Mouse (Mus musculus) left cerebral cortex, adult 11 months (tissue): ENCODE results near the gene Alkal2.

ENCODE experiments used
- DNase-seq: peaks from one replicate; pipeline ENCODE4 v3.0.0; 2022; ENCODE audit warnings: low spot score

Gene Alkal2

DNA sequence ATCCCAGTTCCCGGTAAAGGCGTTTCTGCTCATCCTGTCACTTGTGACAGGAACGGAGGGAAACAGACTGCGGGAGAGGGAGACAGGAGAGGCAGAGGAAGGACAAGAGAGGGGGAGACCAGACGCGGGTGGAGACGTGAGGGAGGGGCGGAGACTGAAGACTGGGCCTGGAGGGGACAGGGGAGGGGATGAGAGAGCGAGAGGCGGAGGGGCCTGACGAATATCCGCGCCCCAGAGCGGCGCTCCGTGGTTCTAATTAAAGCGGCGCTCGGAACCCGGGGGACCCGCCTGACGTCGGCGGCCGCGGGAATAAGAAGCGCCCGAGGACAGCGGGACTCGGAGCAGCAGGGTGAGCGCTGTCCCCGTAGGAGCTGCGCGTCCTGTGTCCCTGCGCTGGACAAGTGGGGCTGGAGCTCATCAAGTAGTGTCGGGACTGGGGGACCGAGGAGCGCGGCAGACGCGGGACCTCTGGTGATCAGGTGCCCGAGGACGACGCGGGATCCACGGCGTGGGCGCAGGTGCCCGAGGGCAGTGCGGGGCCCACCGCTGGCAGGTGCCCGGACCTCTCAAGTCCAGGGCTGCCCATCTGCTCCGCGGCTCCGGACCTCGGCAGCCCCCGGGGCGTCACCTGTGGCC is at the start of gene Alkal2:
Alkal2 (plus strand) TSS at position 337 of the 636 bp plus-strand sequence.
- DNase-seq, result no peak

DNA sequence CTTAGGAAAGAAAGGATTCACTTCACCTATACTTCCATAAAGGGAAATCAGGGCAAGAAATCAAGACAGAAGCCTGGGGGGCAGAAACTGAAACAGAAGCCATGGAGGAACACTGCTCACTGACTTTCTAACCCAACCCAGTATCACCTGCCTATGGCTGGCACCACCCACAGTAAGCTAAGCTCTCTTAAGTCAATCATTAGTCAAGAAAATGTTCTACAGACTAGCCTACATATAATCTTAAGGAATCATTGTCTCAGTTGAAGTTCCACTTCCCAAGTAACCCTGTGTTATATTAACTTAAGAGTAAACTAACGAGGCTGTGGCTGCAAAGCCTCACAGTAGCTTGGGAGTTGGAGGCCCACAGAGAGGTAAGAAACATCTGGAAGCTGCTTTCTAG is 35.6 kb upstream of the Alkal2 start:
- DNase-seq, result no peak

DNA sequence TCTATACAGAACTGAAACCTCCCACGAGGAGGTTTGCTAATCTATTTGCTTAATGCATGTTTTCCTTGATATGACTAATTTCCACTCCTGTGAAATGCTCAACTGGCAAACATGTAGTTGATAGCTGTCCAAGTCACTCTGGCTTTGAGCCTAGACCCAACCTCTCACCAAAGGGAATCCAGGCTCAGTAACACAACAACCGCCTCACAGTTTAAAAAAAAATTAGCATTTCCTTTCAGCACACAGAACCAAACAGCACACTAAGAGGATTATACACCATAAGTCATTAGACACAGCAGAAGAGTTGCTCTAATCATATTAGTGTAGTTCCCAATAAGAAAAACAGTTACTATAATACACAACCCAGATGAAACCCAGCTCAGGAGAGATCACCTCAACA is 33.2 kb upstream of the Alkal2 start:
- no peak for DNase-seq

DNA sequence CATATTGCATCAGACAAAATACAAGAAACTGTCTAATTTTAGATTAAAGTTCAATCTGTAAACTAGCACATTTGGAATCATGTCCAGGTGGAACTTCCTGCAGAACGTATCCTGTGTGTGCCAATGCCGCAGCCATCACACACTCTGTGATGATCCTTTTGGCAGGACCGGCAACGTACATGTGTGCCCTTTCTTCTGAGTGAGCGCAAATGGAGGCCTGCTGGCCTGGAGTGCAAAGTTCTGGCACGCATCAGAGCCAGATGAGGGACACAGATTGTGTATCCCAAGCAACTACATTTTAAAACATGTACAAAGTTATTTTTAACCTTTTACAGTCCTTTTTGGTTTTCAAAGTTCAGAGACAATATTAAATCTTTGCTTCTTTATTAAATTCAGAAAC is 32.3 kb upstream of the Alkal2 start:
- DNase-seq, result no peak

DNA sequence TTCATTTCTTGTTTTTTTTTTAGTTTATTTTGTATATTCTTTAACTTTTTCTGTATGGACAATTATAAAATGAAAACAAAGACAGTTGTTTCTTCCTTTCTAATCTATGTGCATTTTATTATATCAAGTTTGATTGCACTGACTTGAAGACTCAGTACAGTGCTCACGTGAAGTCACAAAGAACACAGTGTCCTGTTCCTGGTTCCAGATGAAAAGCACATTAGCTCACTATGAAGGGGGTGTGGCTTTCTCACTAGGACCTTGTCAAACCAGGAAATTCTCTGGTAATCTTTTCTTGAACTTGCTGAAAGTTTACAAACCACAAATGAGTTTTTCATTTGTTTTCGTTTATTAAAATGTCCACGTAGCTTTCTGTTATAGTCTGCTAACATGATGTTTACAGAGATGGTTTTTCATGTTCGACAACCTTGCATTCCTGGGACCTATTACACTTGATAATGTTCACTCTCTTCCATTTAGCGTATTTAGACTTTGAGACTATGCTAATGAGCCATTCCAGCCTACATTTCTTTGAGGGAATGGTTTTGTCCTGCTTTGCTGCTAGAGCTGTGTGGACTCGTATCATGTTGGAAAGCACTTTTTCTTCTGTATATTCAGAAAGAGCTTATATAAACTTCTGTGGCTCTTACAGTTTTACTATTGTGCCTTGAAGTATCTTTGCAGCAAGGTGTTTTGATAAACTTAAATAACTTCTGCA is 28.5 kb upstream of the Alkal2 start:
- no peak for DNase-seq

DNA sequence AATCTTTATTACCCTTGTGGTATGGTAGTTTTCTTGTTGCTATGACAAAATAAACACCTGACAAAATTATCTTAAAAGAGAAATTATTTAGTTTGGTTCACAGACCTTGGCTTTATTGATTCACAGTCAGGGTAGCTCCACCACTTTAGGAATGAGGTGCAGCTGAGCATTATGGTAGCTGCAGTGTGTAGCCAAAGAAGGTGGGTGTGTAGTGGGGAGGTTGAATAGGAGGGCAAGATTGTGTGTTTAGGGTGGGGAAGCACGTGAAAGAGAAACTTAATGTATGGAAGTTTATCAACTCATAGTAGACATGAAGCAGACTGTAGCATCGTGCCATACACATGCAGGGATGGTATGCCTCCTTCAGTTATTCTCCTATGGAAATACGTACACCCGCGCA is 27.9 kb upstream of the Alkal2 start:
- no peak for DNase-seq

DNA sequence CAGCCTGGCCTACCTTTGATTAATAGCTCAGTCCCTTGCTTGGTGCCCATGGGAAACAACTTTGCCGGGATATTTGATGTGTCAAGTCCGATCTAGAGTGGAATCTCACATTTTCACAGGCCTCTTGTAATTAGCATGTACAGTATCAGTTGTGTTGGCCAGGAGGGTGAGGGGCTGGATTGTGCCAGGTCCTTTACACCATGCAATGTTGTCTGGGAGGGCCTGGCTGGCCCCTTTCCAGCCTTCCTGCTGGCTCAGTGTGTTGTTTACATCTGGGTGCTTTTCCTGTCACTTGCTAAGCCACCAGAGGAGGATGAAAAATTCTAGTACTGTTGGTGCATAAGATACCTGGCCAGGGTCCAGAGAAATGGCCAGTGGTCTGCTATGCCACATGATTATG is 19.8 kb upstream of the Alkal2 start:
- DNase-seq, result no peak

DNA sequence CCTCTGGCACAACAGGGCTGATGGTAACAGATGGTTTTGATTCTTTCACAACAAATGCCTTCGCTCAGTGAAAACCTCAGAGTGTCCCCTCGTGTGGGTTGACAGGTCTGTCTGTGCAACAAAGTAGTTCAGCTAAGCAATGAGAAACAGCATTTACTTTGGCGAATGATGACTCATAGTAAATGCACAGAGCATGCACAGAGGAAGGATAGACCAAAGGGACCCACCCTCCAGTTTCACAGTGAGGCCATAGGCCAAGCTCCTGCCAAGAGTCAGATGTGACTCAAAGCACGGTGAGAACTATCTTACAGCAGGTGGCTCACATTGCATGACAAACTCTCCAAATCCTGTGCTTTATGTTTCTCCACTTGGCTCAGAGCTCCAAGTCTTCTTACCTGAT is 18.3 kb upstream of the Alkal2 start:
- DNase-seq, result no peak

DNA sequence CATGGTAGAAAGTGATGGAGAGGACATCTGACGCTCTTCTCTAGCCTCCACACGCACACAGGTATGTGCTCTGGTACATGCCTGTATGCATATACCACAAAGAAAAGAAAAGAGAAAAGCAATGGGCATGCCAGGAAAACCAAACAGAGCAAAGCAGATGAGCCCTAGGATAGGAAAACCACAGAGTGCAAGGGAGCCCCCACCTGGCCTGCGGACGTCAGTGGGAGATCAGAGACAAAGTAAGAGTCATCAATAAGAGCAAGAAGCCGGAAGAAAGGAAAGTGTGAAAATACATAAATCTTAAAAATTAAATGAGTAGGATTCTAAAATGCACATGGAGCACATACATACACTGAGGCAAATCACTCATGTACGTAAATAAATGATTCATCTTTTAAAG is 4.7 kb upstream of the Alkal2 start:
- DNase-seq, result no peak

DNA sequence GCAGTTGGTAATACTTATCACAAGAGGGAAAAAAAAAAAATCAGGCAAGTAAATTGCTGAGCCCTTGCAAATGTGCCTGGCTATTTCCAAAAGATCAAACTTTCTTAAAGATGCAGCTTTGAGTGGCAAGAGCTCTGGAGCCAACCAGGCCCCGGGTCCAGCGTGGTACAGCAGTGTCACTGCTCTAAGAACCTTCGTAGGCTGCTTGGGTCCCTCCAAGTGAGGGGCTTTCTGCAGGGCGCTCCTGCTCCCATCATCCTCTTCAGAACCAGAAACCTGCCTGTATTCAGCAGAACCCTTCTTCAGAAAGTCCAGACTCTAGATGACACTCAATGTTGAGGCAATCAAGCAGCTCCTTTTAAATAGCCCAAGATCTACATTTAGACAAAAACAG is 533 bp upstream of the Alkal2 start:
- DNase-seq, result no peak

DNA sequence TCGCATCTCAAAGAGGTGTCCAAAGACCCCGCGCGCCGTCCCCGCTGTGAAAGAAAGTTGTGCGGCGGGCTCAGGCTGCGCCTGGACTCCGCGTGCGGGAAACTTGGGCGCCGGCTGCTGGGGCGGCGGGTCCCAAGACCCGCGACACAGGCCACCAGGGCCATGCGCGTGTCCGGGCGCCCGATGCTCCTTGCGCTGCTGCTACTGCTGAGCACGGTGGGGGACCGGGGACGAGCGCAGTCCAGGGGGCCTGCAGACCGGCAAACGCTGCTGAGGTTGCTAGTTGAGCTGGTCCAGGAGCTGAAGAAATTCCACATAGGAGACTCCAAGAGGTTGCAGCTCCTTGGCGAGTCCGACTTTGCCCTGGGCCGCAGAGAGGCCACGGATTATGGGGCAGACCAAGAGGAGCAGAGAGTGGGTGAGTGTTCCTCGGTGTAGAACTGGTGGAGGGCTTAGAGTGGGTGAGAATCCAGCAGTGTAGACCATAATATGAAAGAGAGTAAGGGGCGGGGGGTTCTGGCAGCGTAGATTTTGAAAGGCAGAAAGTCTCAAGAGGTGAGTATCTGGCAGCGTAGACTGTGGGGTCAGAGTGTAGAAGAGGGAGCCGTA is 604 bp downstream of the Alkal2 start:
- DNase-seq, result no peak

DNA sequence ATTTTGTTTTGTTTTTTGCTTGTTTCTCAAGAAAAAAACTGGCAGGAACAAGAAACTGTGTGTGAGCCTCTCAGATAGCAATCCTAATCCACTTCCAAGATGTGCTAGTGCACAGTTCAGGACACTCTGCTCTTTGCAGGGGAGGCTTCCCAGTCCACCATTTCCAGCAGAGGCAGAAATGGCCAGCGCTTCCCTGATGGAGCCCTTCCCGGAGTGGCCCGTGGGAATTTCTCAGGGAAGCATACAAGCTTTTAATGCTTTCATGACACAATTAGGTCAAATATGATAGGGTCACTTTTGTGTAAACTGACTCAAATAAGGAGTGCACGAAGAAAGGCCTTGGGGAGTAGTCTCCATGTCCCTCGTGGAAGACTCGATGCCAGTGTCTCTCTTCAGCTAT is 1.8 kb downstream of the Alkal2 start:
- no peak for DNase-seq

DNA sequence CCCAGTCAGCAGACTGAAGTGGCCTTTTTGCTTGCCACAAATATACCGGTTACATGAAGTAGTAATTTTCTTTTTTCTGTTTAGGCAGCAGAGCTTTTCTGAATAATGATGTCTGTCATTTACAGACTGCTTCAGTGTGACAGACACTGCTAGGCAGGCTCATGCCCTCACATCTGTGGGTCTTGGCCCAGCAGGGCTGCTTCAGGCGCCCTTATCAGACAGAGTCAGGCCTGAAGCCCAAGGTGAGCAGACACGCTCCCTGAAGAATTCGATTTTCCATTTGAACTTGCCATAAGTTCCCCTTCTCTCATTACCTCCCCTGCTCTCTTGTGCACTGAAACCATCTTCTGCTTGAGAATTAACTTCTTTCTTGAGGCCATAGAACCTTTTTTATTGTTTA is 3.9 kb downstream of the Alkal2 start:
- no peak for DNase-seq

DNA sequence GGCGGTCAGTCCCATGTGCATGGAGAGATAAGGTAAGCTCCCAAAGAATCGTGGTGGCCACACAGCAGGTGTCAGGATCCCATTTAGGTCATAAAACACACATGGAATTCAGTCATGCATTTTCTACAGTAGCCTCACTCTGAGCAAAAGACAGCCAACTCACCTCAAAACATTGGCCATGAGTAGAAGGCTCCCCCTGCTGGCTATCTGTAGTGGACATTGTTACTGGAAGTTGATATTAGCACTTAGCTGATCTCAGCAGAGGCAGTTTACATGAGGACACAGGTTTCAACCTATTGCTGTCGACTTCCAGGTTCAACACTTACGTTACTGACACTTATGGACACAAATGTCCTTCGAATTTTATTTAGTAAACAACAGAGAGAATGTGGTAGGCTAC is 5.9 kb downstream of the Alkal2 start:
- DNase-seq, result peak; percentile 45

DNA sequence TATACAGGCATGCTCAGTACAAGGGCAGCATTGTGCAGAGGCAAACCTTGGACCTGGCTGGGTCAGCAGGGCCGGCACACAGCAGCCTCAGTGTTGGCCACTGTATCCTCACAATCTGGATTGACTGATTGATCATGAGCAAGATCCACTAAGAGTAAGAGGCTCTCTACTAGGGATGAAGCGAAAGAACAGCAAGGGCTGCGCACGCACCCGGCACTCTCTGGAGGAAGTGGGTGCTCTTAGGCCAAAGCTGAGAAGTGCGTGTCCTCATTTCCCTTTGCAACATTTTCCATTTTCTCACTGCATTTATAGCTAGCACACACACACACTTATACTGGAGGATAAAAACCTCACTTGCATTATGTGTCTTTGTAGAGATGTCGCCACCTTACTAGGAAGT is 7.3 kb downstream of the Alkal2 start:
- DNase-seq, result no peak

DNA sequence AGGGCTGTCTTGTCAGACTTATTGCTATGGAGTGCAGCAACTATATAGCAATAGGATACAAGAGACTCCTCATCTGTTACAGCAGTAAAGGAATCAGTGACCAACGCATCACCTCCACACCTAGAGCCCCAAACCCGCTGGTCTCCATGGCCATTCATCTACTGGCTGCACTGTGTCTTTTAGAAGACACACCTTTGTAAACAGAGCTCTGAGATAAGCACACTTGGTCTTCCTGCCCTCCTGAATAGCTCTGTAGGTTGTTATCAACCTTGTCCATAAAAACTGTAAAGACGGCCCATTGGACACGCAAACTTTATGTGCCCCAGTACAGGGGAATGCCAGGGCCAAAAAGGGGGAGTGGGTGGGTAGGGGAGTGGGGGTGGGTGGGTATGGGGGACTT is 12.9 kb downstream of the Alkal2 start:
- no peak for DNase-seq

DNA sequence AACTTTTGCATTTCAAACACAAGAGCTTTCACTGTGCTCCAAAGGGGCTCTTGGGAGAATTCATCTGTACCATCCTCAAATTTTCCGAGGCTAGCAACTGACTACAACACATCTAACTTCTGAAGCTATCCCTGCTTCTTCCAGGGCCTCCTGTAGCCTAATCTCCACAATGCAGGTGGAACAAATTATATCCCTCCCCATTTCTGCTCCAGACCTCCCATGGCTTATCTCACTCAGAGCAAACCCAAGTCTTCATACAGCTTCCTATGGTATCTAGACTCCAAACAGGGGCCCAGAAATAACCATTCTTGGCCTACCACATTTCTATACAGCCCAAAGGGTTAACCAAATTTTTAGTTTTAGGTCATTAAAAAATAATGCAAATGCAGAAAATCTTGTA is 24.5 kb downstream of the Alkal2 start:
- no peak for DNase-seq

DNA sequence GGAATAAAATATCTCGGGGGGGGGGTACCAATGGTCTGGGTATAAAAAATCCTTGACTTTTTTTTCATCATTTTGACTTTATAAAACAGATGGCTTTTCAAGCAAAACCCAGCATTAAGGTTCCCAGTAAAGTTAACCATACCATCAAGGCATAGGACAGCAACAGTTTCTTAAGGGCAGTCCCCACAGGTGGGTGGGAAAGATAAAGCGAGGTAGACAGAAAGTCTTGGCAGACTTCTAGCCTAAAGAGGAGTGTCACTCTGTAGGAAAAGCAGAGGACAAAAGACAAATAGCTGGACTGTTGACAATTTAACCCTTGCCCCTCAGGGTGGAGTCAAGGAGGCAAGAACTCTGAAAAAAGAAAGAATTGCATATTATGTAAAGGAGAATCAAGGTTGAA is 25.8 kb downstream of the Alkal2 start:
- DNase-seq, result no peak

DNA sequence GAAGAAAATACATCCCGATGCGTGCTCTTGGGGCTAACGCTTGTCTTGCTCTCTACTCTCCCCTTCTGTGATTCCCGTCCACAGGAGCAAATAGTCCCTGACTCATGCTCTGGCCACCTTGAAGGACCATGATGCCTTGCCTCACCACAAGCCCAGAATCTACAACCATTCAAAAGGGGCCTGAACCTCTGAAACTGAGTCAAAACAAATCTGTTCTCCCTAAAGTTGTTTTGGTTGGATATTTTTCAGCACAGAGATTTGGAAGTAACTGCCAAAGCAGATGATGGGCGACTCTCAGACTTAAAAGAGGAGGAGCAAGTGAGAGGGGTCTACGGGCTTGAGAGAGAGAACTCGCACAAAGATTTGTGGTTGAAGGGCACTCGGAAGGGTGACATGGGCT is 26.7 kb downstream of the Alkal2 start:
- DNase-seq, result no peak

DNA sequence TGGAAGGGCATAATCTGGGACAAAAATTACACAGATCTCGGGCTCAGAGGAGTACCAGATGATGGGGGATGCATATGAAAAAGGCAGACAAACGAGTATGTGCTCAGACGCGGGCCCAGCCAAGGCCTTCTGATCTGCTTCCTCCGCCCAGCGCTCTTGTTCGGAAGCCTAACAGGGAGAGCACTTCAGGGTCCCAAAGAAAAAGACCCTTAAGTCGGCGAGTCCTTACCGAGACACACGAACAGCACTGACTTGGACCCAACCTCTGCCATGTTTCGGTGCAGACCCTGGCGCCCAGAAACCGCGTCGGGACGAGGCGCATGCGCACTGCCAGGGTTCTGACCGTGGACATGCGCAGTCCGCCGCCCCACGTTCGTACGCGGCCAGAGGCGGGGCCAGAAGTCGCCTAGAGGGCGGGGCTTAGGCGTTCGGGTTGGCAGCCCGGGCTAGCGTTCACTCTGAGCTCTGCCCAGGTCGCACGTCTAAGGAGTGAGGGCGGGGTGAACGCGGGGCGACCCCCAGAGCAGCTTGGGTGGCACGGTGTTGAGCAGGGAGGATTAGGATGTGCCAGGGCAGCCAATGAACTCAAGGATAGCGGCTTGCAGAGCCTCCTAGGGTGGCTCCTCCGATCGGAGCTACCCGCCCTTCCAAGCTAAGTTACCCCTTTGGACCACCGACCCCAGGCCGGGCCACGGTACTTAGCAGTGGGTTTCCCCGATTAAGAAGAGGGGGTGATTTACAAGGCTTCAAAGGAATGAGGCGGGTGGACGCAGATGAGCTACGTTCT is 27.3 kb downstream of the Alkal2 start, which contains the start of the genes Acp1 and Sh3yl1:
Acp1 (minus strand) TSS at position 329 of the 787 bp plus-strand sequence.
Sh3yl1 (plus strand) TSS at position 408 of the 787 bp plus-strand sequence.
- DNase-seq, result peak; percentile 90

DNA sequence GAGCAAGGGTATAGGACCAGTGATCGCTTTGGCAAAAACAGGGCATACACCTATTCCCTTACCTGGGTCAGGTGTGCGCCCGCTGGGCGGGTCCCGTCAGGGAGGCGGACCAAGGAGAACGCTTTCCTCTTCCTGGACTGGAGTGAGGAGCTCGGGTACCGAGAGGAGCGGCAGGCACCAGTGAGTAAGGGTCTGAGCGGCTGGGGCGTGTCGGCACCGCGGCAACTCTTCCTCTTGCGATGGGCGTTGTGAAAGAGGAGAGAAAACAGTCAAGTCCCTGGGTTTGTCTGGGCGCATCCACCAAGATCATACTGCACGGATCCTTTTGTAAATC is 27.9 kb downstream of the Alkal2 start:
- peak; percentile 25 for DNase-seq

DNA sequence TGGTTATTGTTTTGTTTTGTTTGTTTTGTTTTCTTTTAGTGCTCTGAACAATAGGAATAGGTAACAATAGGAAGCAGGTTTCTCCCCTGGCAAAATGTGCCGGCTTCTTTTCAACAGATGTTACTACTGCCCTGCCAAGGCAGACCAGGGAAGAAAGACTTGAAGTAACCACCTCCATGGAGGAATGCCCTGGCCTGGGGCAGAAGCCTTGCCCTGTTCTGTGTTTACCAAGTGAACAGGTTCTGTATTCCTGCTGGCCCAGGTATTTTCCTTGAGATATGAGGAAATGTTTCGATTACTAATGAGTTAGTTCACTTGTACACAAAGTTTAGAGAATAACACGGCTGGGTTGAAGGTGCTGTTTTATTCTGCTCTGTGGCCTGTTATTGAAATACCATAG is 28.7 kb downstream of the Alkal2 start:
- DNase-seq, result no peak

DNA sequence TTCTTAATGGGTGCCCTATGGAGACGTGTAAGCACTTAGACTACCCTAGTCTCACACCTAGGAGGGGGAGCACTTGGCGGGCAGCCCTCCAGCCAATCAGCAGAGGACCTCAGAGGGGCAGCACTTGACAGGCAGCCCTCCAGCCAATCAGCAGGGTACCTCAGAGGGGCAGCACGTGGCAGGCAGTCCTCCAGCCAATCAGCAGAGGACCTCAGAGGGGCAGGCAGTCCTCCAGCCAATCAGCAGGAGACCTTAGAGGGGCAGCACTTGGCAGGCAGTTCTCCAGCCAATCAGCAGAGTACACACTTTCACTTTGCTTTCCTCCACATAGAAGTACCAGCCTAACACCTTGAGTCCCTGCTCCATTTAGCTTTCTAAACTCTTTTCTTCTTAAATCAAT is 38.3 kb downstream of the Alkal2 start:
- no peak for DNase-seq
